Comparison of ENCODE assay signal across 8 mouse cellular contexts in genomic region chr8:61607463-61607813, GRCm38 (mm10).
DNase-seq lines count a peak whose midpoint lies in the region; ATAC-seq lines count a peak whose summit lies in the region.

No protein-coding gene starts in this region.

- DNase-seq in heart, adult 8-10 months (ENCODE audit: low spot score), result no peak
- DNase-seq in midbrain, embryonic 11.5 days (ENCODE audit: low spot score, missing footprints), result no peak
- no peak for DNase-seq in adrenal gland, adult 2 months
- DNase-seq in cerebellum, adult 11 months, result no peak
- no peak for DNase-seq in gastrocnemius, postnatal 36 days

- H3K27me3 ChIP-seq in heart, embryonic 13.5 days (replicated peaks), result no peaks in the 10 kb centered on the region
- H3K27me3 ChIP-seq in embryonic facial prominence, embryonic 13.5 days, result no peaks in the 10 kb centered on the region
- no peaks in the 10 kb centered on the region for H3K27me3 ChIP-seq in hindbrain, embryonic 15.5 days
- H3K27me3 ChIP-seq in midbrain, embryonic 11.5 days (ENCODE audit: control insufficient read depth, insufficient read depth, low read length), result no peaks in the 10 kb centered on the region

- no peak overlapping the region for H3K4me2 ChIP-seq in heart, embryonic 13.5 days
- H3K4me2 ChIP-seq in embryonic facial prominence, embryonic 13.5 days, result peak overlapping the region; percentile 46
- H3K4me2 ChIP-seq in hindbrain, embryonic 15.5 days, result no peak overlapping the region
- H3K4me2 ChIP-seq in midbrain, embryonic 11.5 days, result no peak overlapping the region

- H3K4me3 ChIP-seq in heart, embryonic 13.5 days, result no peak overlapping the region
- H3K4me3 ChIP-seq in embryonic facial prominence, embryonic 13.5 days, result no peak overlapping the region
- no peak overlapping the region for H3K4me3 ChIP-seq in hindbrain, embryonic 15.5 days
- no peak overlapping the region for H3K4me3 ChIP-seq in midbrain, embryonic 11.5 days (ENCODE audit: low read depth, low read length)

- intact Hi-C loops in gastrocnemius, postnatal 36 days (cut with DNase I), result no loop called here

- peak overlapping the region; percentile 78 for H3K27ac ChIP-seq in heart, embryonic 13.5 days (replicated peaks)
- H3K27ac ChIP-seq in embryonic facial prominence, embryonic 13.5 days, result peak overlapping the region; percentile 94
- H3K27ac ChIP-seq in hindbrain, embryonic 15.5 days (replicated peaks), result peak overlapping the region; percentile 53
- no peak overlapping the region for H3K27ac ChIP-seq in midbrain, embryonic 11.5 days (ENCODE audit: low read depth, low read length)

- 49% methylated on average over 6 of the region's 6 CpGs for WGBS in heart, embryonic 13.5 days
- 11% methylated on average over 6 of the region's 6 CpGs for WGBS in embryonic facial prominence, embryonic 13.5 days
- 33% methylated on average over 6 of the region's 6 CpGs for WGBS in hindbrain, embryonic 15.5 days
- WGBS in midbrain, embryonic 11.5 days, result 48% methylated on average over 6 of the region's 6 CpGs

- H3K9ac ChIP-seq in heart, embryonic 13.5 days, result no peak overlapping the region
- H3K9ac ChIP-seq in embryonic facial prominence, embryonic 13.5 days, result no peak overlapping the region
- no peak overlapping the region for H3K9ac ChIP-seq in hindbrain, embryonic 15.5 days
- peak overlapping the region; percentile 14; the same call in 1 of the 2 replicates for H3K9ac ChIP-seq in midbrain, embryonic 11.5 days (ENCODE audit: low read length)

- peaks cover 33% of the 10 kb centered on the region for H3K4me1 ChIP-seq in heart, embryonic 13.5 days
- peaks cover 45% of the 10 kb centered on the region for H3K4me1 ChIP-seq in embryonic facial prominence, embryonic 13.5 days
- H3K4me1 ChIP-seq in hindbrain, embryonic 15.5 days (replicated peaks), result peaks cover 12% of the 10 kb centered on the region; the same call in 1 of the 2 replicates
- H3K4me1 ChIP-seq in midbrain, embryonic 11.5 days (ENCODE audit: control insufficient read depth, insufficient read depth, low read length), result peaks cover 4% of the 10 kb centered on the region; the same call in 1 of the 2 replicates

- no peaks in the 10 kb centered on the region for H3K9me3 ChIP-seq in heart, embryonic 13.5 days
- H3K9me3 ChIP-seq in embryonic facial prominence, embryonic 13.5 days, result no peaks in the 10 kb centered on the region
- H3K9me3 ChIP-seq in hindbrain, embryonic 15.5 days, result no peaks in the 10 kb centered on the region
- no peaks in the 10 kb centered on the region for H3K9me3 ChIP-seq in midbrain, embryonic 11.5 days (ENCODE audit: control insufficient read depth, low read length)

- no peak for ATAC-seq in heart, embryonic 13.5 days (ENCODE audit: extremely low read depth, insufficient number of reproducible peaks, low FRiP score, low TSS enrichment)
- ATAC-seq in embryonic facial prominence, embryonic 13.5 days (ENCODE audit: insufficient number of reproducible peaks, insufficient read depth, low FRiP score, low TSS enrichment, low read depth), result no peak
- no peak for ATAC-seq in hindbrain, embryonic 15.5 days (ENCODE audit: low FRiP score, low read depth)
- ATAC-seq in midbrain, embryonic 11.5 days (ENCODE audit: low FRiP score), result no peak

- H3K36me3 ChIP-seq in heart, embryonic 13.5 days, result peaks cover 3% of the 10 kb centered on the region; the same call in 1 of the 2 replicates
- H3K36me3 ChIP-seq in embryonic facial prominence, embryonic 13.5 days, result no peaks in the 10 kb centered on the region; the same call in 1 of the 2 replicates
- no peaks in the 10 kb centered on the region for H3K36me3 ChIP-seq in hindbrain, embryonic 15.5 days
- no peaks in the 10 kb centered on the region for H3K36me3 ChIP-seq in midbrain, embryonic 11.5 days (ENCODE audit: control insufficient read depth, insufficient read depth, low read length)
